Mouse (Mus musculus): ENCODE data around the gene Adgrb2. TPM values are rescaled to one million over a fixed set of nuclear protein-coding genes. Genes with fewer than 3 reads are reported as not detected.

Adgrb2 gene
- total RNA-seq, 2 experiments from 2014 or later, result 2.1 to 2.6 TPM

DNA sequence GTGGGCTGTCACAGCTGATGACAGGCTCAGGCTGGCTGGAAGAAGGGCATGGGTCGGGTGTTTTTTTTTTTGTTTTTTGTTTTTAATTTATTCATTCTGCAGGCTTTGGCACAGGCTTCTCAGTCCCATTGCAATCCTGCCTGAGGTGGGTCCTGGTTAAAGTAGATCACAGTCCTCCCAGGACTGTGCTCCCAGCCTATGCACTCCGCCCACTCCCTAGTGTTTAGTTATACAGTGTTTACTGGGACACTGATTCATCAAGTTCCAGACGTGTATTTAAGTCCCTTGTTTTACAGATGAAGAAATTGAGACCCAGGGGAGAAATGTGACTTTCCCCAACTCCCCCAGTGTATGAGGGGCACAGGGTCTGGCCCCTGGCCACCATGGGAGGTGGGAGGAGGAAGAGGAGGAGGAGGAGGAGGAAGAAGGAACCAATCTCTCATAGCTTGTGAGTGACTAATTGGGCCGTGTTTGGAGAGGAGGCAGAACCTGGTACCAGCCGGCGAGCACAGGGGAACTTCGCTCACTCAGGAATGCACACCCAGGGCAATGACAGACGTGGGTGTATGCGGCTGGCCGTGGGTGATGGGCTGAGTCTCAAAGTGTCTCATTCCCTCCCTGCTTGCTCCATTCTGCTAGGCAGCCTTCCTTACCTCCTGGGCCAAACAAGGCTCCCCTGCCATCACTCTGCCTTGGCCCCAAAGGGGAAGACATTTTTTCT is 39.0 kb downstream of the Adgrb2 start:
- intact Hi-C loops (cut with DNase I), result no loop called here
- DNase-seq, result no peak

DNA sequence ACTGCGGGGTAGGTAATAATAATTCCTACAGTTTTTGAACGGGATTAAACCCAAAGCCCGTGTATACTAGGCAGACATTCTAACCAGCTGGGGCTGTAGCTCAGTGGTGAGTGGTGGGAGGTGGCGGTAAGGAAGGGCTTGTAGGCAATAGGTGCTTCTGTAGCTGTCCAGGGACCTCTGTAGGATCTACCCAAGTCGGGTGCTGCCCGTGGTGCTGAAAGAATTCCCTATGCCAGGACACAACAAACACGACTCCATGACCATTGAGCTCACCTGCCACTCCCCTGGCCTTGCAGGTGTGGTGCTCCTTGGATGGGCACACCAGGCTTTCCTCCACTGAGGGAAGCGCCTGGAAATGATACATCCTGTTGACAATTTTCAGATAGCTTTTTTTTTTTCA is 40.9 kb downstream of the Adgrb2 start:
- intact Hi-C loops (cut with DNase I), result no loop called here
- no peak for DNase-seq

DNA sequence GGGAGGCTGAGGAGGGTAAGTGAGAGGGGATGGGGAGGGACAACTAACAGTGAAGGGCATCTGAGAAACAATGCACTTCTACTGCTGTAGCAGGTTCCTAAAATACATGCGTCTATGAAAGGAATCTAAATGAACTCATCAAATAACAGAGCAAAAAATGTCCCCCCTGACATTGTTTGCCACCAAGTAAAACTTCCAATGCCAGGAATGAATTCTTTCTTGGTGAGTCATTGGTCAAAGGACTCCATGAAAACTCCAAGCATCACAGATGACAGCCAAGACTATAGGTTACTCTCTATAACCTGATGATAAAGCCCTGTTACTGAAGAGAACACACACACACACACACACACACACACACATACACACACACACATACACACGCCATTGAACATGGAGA is 46.5 kb downstream of the Adgrb2 start:
- no peak for DNase-seq
- intact Hi-C loops (cut with DNase I), result no loop called here

DNA sequence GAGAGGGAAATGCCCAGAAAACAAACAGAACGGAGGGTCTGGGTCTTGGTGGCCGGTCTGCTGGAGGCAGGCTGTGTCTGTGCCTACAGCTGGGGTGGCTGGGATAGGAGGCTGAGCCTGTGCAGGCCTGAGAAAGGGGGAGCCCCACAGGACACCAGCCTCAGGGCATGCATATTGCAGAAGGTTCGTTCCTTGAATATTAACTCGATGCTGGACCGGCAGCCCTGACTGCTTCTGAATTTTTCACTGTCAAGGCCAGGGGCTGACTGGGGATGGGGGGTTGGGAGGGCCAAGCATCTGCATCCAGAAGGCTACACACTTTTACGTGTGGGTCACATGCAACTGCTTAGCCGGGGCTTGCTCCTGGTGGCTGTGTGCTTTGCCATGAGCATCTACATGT is 48.8 kb downstream of the Adgrb2 start:
- no peak for DNase-seq
- intact Hi-C loops (cut with DNase I), result no loop called here

DNA sequence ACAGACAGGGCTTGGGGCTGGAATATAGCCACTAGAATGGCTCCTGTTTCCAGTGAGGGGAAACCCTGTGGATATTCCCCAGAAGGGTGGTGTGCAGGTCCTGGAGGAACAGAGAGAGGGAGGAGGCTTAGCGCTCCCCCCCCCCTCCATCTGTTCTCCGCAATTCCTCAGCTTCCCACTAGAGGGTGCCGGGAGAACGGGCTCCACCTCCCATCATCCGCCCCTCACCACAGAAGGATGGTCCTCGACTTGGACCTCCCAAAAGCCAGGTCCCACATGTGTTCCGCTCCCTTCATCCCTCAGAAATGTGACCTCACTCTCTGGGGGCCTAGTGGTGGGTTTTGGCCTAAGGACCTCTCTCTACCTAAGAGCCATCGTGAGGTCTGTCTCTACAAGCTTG is 51.4 kb downstream of the Adgrb2 start:
- DNase-seq, result peak; percentile 53 to 69
- intact Hi-C loops (cut with DNase I), result loop anchor here (1.0 to 5.0 kb wide), 3 partner anchors 51 to 151 kb away; no protein-coding TSS in a partner anchor

DNA sequence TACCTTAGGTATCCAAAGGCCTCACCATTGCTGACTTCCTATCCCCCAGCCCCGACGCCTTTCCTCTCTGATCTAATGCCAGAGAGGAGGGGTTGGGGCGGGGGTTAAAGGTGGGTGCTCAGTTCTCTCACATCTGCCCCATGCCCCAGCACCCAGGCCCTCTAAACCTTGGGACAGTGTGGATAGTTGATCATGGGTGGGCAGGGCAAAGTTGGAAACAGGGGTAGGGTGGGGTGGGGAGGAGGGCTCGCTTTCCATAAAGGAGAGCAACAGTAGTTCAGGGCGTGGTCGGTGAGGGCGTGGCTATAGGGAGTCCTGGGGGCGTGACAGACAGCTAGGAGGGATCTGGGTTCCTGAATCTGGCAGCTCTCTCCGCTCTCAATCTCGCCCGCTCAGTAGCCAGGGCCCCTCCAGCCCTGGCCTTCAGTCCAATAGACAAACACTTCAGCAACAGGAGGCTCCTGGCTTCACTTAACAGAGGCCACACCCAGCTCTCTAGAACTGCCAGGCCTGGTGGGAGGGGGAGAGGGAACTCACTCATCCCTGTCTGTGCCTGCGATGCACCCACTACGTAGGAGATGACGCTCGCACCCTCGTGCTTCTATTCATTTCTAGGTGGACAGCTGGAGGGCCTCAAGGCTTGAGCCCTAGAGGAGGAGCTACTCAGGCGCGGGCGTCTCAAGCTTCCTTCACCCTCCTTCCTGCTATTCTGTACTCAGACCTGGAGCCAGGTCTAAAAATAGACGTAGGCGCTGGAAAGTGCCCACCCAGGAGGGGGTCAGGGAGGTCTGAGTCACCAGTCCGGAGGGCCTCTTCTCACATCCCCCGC is 52.1 kb downstream of the Adgrb2 start:
- DNase-seq, result peak; percentile 58 to 67
- intact Hi-C loops (cut with DNase I), result loop anchor here (1.0 to 5.0 kb wide), 3 partner anchors 51 to 151 kb away; no protein-coding TSS in a partner anchor

DNA sequence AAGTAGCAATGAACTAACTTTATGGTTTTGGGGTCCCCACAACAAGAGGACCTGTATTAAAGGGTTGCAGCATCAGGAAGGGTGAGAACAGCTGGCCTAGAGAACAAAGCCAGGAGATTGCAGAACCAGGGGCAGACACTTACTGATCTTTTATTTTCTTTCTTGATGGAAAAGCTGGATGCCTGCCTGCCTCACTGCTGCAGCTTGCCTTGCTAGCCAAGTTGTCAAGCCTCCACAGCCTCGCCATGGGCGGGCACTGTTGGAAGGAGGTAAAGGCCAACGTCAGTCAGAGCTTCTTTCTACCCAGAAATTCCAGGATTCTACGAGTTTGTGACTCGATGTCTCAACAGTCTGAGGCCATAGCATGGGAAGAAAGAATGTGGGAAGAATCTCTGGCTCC is 54.7 kb downstream of the Adgrb2 start:
- intact Hi-C loops (cut with DNase I), result loop anchor here (5.0 kb wide), 1 partner anchor 148 kb away; no protein-coding TSS in a partner anchor
- no peak for DNase-seq

DNA sequence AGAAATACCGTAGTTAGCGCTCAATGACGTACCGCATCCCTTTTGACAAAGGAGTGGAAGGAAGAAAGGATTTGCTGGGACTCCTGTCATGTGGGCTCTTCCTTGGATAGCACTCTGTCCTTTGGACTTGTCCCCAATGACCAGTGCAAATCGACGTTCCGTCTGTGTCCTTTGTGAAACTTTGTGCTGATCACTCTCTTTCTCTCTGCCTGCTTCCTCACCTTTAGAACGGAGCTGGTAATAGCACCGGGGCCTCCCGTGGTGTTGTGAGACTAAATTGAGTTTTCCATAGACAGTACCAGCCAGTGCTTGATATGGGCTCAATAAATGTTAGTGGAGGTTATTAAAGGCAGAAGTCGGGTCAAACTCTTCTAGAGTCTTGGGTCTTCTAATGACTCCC is 56.4 kb downstream of the Adgrb2 start:
- DNase-seq, result no peak
- intact Hi-C loops (cut with DNase I), result no loop called here

DNA sequence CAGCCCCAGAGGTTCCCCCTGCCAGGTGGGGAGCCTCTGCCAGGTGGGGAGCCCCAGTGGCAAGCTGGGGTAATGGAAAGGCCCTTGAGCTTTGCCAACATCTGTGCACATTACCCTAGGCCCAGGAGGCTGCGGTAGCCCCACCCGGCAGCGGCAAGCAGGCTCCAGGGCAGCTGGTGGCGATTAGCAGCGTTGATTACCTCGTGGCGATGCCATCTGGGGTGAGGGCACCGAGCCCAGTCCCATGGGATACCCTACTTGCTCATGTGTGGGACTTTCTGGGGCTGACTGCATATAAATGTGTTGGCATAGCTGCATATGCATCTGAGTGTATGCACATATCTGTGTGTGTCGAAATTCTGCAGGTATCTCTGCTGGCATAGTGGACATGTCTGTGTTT is 59.5 kb downstream of the Adgrb2 start:
- intact Hi-C loops (cut with DNase I), result no loop called here

DNA sequence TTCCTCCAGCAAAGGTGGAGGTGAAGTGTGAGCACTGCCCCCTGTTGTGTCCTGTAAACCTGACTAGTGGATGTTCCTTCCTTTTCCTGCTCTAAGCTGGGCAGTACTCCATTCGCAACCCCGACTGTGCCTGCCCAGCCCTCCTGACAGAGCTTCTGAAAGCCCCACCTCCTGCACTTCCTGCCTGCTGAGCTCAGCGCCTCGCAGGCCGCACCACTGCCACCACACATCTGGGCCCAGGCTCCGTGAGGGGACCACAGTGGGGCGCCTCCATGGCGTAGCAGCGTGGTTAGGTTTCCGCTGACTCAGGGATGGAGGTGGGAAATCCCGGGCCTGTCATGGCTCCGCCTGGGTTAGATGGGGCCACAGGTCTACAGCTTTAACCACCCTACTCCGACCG is 60.9 kb downstream of the Adgrb2 start:
- intact Hi-C loops (cut with DNase I), result no loop called here
- DNase-seq, result peak; percentile 47 to 53

More for the DNA sequence above, 59.5 kb downstream of the Adgrb2 start:
- DNase-seq, result no peak

DNA sequence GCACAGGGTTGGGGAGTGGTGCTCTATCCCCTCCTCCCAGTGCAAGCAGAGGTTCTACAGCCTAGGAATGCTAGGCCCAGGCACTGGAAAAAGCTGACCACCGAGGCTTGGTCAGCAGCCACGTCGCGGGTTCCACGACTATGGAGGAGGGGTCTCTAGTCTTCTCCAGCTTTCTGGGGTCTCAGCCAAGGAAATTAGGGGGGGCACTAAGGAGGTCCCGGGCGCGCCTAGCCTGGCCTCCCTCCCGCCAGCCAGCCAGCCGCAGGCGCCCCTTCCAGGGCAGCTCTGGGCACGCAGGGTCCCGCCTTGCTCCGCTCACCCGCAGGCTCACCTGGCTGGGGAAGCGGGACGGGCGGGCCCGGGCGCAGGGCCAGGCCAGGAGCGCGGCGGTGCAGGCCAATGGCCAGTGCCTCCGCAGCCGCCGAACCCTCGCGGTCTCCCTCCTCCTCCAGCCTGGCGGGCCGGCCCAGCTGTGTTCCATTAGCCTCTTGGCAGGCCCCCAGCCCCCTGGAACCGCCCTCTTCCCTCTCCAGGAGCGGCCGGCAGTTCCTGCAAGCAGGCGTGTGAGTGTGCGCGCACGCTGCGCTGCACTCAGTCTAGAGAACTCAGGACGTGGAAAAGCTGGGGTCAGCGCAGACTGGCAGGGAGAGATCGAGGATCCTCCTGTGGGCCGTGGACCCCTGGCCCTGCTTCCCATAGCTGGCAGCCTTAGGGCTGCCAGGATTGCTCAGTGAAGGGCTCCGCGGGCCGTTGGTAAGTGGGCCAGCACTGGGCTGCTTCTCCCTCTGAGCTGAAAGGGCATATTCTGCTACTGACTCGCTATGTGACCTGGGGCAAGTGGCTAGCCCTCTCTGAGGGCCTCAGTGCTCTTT is 62.9 kb downstream of the Adgrb2 start, which contains the start of gene Col16a1:
Gene Col16a1, plus strand, starts transcription at position 510 of the 872 bp plus-strand sequence.
- peak; percentile 92 to 93 for DNase-seq
- intact Hi-C loops (cut with DNase I), result no loop called here

DNA sequence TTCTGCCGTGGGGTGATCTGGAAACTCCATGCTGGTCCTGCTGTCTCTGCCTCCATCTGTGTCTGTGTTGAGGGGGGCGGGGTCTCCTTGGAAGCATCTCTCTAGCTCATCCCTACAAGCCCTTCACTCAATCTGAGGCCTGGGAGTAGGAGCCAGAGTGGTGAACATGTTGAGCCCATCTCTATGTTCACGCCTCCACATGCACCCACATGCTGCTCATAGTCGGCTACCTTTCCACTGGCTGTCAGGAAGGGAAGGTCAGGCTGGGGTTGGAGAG is 63.5 kb downstream of the Adgrb2 start:
- DNase-seq, result no peak
- intact Hi-C loops (cut with DNase I), result no loop called here

DNA sequence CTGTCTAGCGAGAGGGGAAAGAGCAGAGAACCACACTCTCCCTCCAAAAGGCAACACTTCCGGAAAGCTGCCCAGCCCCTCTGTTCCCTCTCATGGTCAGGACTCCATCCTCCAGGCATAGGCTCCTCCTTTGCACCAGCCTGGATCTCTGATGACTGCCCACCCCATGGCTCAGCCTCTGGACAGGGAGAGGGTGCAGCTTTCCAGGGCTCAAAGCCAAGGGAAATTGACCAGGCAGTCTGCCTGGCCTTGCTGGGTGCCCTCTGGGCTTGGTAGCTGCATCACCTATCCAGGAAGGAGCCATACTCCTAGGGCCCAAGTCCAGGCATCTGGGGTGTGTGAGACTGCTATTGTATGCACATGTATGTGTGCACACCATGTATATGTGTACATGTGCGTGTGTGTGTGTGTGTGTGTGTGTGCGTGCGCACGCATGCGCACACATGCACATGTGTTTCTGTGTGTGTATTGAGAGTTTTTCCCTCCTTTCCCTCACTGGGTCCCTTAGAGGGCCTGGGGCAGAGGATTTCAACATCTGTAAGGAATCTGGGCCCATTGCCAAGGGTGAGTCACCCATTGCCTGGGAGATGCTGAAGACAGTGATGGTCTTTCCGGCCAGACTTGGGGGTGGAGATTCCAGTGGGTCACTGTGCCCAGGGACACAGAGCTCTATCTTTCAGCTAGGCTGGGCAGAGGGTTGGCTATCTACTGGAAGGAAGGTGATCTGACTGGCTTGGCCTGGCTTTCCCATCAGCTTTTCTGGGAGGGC is 65.6 kb downstream of the Adgrb2 start:
- DNase-seq, result peak; percentile 71 to 73
- intact Hi-C loops (cut with DNase I), result no loop called here

DNA sequence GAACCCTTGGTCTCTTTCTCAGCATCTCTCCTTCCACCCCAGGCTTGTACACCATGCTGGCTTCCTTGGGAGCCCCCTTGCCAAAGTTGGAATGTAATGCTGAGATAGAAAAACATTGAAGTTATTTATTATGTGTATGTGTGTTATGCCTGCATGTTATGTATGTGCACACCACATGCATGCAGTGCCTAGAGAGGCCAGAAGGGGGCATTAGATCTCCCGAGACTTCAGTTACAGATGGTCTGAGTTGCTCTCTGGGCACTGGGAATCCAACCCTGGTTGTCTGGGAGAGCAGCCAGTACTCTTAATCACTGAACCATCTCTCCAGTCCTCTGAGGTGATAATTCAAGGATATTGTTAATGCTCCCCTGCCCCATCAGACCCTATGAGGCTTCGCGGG is 67.6 kb downstream of the Adgrb2 start:
- intact Hi-C loops (cut with DNase I), result no loop called here
- DNase-seq, result no peak

DNA sequence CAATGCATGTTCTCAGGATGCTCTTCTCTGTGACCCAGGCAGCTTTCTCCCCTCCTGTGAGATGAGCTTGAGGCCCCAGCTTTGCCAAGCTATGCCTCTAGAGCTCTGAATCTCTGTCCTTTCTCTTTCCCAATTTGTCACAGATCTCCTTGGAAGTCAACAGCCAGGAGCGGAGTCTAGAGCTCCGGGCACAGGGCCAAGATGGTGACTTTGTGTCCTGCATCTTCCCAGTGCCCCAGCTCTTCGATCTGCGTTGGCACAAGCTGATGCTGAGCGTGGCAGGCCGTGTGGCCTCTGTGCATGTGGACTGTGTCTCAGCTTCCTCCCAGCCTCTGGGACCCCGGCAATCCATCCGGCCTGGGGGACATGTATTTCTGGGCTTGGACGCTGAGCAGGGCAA is 68.4 kb downstream of the Adgrb2 start:
- no peak for DNase-seq
- intact Hi-C loops (cut with DNase I), result no loop called here

DNA sequence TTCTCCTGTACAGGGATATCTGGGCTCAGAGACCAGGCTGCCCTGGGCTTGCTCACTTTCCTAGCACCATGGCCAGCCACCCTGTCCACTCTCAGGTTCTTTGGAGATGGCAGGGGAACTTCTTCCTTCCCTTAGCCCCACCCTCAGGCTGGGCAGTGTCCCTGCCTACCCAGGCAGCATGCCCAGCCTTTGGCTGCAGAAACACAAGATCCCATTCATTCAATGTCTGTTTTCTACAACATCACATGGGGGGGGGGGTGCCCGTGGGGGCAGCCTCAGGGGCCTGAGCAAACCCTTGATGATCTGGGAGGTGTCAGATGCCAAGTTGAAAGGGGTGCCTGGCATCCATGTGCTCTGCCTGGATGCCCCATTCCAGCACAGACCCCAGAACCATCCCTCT is 70.1 kb downstream of the Adgrb2 start:
- DNase-seq, result no peak
- intact Hi-C loops (cut with DNase I), result no loop called here

DNA sequence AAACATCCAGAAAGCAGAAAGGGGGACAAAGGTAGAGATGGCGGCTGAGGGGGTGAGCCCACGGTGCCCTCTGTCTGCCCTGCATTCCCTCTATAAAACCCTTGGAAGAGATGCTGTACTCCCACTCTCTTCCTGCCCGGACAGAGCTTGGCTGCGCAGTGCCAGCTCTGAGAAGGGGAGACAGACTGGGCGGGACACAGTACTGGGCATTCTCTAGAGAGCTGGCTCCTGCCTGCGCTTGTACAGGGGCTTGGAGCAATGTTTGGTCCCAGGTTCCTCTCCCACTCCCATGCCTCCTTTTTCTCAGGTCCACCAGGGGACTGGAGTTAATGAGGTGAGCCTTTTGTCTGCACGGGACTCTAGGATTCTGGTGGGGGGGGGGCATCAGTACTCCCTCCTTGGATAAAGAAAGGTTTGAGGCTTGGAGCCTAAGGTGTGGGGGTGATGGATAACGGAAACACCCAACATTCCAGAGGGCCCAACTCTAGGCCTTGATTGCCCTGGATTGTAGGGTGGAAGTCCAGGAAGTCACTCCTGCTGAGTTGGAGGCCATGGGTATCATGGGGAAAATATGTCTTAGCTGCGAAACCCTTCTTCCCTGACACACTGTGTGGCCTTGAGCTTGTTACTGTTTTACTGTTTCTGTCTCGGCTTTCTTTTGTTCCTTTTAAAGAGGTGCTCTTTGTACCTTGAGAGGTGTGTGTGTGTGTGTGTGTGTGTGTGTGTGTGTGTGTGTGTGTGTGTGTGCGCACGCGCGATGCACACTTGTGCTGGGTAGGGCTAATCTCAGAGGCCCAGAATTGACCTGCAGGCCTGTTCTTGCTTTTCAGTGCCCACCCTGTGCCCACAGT is 70.7 kb downstream of the Adgrb2 start:
- no peak for DNase-seq
- intact Hi-C loops (cut with DNase I), result no loop called here

DNA sequence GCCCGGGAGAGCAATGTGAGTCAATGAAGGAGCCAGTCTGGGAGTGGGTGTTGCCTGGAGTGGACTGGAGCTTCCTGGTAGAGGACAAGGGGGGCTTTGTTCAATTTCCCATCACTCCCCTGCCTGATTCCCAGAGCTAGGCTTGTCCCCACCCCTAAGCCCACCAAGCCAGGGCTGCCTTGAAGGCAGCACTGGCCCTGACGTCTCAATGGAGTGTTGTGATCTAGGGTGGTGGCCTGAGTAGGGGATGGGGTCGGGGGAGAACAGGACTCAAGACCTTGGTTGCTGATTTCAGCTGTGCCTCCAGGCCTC is 71.3 kb downstream of the Adgrb2 start:
- intact Hi-C loops (cut with DNase I), result no loop called here

DNA sequence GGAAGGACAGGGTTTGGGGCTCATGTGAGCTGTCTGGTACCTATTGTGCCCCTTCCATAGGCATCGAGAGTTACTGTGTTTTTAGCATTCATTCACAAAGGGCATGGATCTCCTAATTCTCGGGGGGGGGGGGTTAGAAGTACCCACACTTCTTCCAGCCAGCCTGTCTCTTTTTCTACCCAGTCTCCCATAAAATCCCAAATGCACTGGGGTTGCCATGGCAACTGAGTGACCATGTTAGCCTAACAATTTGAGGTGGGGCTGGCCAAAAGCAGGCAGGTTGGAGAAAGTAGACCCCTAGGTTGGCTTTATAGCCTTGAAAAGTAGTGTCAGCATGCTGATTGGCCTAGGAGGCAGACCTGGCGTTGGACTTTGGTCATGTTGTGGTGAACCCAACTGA is 71.8 kb downstream of the Adgrb2 start:
- intact Hi-C loops (cut with DNase I), result no loop called here

More for the DNA sequence above, 71.3 kb downstream of the Adgrb2 start:
- DNase-seq, result no peak

DNA sequence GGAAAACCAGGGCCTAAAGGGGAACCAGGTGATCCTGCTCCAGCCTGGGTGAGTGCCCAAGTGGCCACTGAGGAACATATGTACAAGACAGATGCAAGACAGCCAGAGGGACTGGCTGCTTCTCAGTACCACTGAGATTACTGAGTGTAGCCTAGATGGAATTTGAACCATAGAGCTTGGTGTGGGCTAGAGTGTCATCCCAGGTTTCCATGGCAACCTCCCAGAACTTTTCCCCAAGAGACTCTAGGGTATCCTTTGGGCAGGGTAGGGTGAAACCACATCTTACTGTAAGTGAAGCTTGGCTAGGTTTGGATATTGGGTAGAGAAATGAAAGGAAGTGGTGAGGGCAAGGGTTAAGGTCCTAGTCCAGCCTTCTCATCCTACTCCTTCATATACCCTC is 76.3 kb downstream of the Adgrb2 start:
- no peak for DNase-seq
- intact Hi-C loops (cut with DNase I), result no loop called here

More for the DNA sequence above, 71.8 kb downstream of the Adgrb2 start:
- no peak for DNase-seq

All from heart, postnatal 36 days (tissue).